Mouse (Mus musculus): ENCODE measurements around the gene Wwox. TPM values are rescaled to one million over a fixed set of nuclear protein-coding genes. Genes with fewer than 3 reads are reported as not detected.
A peak's percentile ranks its signal among the peaks of the same experiment; 100 is the strongest.

Gene Wwox
- polyA plus RNA-seq, 1 experiment from 2014 or later = 9.0 TPM

DNA sequence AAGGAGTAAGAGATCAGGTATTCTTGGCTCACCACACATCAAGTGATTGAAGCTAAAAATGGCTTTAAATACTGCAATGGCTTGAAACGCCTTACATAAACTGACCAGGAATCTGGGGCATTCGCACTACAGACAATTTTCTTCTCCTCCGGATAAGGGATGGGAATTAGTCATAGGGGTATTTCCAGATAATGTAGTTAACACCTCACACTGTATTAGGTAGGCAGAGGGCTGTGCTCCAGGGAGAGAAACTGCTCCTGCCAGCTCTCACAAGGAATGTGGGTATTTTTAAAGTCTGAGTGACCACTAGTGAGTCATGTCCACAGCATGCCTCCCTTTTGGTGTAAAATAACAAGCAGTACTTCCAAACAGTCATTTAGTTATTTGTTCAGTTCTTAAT is 894.5 kb downstream of the Wwox start:
- Histone ChIP-seq H3K9me3 (no peaks in the 10 kb centered on the region), H3K27me3 (replicated peaks) (no peaks in the 10 kb centered on the region), H3K9ac (no peak overlapping the region), H3K27ac (replicated peaks) (no peak overlapping the region), H3K4me1 (peaks cover 10% of the 10 kb centered on the region; the same call in 1 of the 2 replicates), H3K4me2 (no peak overlapping the region), H3K4me3 (no peak overlapping the region), H3K36me3 (no peaks in the 10 kb centered on the region)
- no peak for ATAC-seq (ENCODE audit: extremely low read depth, insufficient number of reproducible peaks, low FRiP score, low TSS enrichment)
- WGBS = 32% methylated on average over 3 of the region's 3 CpGs

DNA sequence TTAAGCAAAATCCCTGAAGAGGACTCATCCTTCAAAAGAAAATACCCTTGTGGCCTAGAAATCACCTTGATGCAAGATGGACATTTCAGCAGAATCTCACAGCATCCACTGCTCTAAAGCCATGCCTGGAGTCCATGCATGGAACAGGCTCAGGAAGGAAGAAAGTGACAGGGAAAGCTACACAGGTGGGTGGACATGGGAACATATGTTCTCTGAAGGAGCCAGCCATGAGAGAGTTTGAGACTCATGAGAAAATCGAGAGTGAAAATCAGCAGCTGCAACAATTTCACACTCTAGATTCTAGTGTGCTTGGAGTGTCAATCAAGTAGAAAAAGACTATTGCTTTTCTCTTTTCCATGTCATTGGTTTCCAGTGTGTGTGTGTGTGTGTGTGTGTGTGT is 896.9 kb downstream of the Wwox start:
- WGBS = 66% methylated on average over 1 of the region's 1 CpGs
- Histone ChIP-seq H3K4me2 (no peak overlapping the region), H3K9ac (no peak overlapping the region), H3K9me3 (no peaks in the 10 kb centered on the region), H3K36me3 (no peaks in the 10 kb centered on the region), H3K4me1 (peaks cover 10% of the 10 kb centered on the region; the same call in 1 of the 2 replicates), H3K27ac (replicated peaks) (no peak overlapping the region), H3K4me3 (no peak overlapping the region), H3K27me3 (replicated peaks) (no peaks in the 10 kb centered on the region)
- ATAC-seq (ENCODE audit: extremely low read depth, insufficient number of reproducible peaks, low FRiP score, low TSS enrichment) = no peak

DNA sequence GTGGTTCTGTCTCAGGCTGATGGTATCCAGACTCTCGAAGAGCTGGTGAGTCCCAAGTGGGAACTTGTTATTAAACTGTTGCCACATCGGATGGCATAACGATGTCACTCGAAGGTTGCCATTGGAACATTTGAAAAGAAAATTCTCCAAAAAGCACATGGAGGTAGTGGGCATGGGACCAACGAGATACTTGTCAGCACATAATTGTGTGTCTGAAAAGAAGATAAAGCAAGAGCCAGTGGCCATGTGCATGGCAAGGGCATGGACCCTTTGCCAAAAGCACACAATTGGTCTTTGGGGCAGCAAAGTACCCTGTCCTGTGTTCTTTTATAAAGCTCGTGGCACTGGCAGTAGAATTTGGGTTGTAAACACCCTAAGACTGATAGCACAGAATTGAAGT is 909.2 kb downstream of the Wwox start:
- 55% methylated on average over 6 of the region's 6 CpGs for WGBS
- H3K9ac ChIP-seq = no peak overlapping the region
- peaks cover 12% of the 10 kb centered on the region for H3K27me3 ChIP-seq (replicated peaks)
- no peaks in the 10 kb centered on the region for H3K9me3 ChIP-seq
- H3K4me3 ChIP-seq = no peak overlapping the region
- H3K36me3 ChIP-seq = no peaks in the 10 kb centered on the region
- no peaks in the 10 kb centered on the region for H3K4me1 ChIP-seq
- no peak for ATAC-seq (ENCODE audit: extremely low read depth, insufficient number of reproducible peaks, low FRiP score, low TSS enrichment)
- H3K4me2 ChIP-seq = no peak overlapping the region
- no peak overlapping the region for H3K27ac ChIP-seq (replicated peaks)

DNA sequence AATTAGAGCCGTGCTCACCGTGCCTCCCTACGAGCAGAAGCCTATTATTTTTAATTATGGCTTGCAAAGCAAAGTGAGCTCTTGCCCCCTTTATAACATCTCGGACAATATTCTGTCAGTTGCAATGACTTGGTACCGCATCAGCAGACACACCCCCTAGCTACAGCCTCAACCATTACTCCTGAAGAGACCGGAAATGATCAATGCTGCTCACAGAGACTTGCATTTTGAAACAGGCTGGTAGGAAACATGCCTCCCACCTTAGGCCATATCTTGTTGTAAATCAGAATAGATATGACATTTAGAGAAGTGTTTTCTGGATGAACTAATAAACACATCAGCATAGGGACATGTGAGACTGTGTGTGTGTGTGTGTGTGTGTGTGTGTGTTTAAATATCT is 911.3 kb downstream of the Wwox start:
- H3K9ac ChIP-seq = no peak overlapping the region
- no peak overlapping the region for H3K27ac ChIP-seq (replicated peaks)
- 84% methylated on average over 6 of the region's 6 CpGs for WGBS
- ATAC-seq (ENCODE audit: extremely low read depth, insufficient number of reproducible peaks, low FRiP score, low TSS enrichment) = no peak
- H3K4me3 ChIP-seq = no peak overlapping the region
- no peaks in the 10 kb centered on the region for H3K4me1 ChIP-seq
- peaks cover 12% of the 10 kb centered on the region for H3K27me3 ChIP-seq (replicated peaks)
- no peak overlapping the region for H3K4me2 ChIP-seq
- no peaks in the 10 kb centered on the region for H3K36me3 ChIP-seq
- peaks cover 11% of the 10 kb centered on the region; the same call in 1 of the 2 replicates for H3K9me3 ChIP-seq

DNA sequence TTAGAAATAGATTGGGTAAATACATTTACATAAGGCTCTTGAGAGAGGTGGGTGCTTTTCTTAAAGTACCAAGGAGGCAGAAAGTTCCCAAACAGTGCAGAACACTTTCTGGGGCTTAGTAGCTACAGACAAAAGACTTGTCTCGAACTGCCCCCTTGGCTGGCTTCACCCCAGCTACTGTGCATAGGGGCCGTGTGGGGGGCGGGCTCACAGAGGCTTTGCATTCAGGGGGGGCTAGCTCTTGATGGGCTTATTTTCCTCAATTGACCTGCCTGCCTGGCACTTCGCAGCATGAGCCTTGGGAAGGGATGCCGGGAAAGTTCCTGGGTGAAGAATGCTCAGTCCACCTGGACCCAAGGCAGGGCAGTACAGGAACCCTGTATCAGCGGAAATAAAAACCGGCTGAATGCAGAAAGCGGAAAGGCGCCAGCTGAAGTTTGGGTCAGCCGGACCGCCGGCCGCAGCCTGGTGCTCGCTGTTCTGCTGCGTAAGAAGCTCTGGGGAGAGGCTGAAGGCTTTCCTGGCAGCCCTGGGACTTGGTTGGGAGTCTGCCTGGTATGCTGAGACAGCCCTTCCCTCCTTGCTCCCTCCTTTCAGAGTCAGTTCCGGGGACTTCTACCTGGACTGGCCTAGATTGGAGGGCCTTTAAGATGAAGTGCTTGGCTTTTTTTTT is 918.3 kb downstream of the Wwox start:
- Histone ChIP-seq H3K9me3 (peaks cover 16% of the 10 kb centered on the region), H3K4me2 (peak overlapping the region; percentile 32; the same call in 1 of the 2 replicates), H3K36me3 (no peaks in the 10 kb centered on the region), H3K9ac (no peak overlapping the region), H3K4me1 (peaks cover 6% of the 10 kb centered on the region; the same call in 1 of the 2 replicates), H3K4me3 (no peak overlapping the region), H3K27ac (replicated peaks) (no peak overlapping the region), H3K27me3 (replicated peaks) (0 out of 2 replicates have a peak, but pooled peaks cover 13% of the 10 kb centered on the region)
- ATAC-seq (ENCODE audit: extremely low read depth, insufficient number of reproducible peaks, low FRiP score, low TSS enrichment) = no peak
- 51% methylated on average over 16 of the region's 16 CpGs for WGBS

DNA sequence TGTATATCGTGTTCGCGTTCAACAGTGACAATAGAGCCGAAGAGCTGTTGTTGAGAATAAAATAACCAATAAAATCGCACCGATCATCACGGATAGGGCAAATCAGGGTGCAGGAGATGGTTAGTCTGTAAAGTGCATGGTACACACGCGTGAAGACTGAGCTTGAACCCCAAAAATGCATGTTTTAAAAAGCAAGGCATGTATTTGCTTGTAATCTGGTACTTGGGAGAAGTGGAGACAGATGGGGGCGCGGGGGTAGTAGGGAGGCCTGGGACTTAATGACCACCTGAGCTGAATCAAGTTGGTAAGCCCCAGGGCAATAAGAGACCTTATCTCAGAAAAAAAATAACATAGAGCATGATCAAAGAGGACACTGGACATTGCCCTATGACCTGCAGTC is 919.0 kb downstream of the Wwox start:
- Histone ChIP-seq H3K9ac (no peak overlapping the region), H3K4me1 (peaks cover 8% of the 10 kb centered on the region; the same call in 1 of the 2 replicates), H3K4me3 (no peak overlapping the region), H3K27me3 (replicated peaks) (0 out of 2 replicates have a peak, but pooled peaks cover 13% of the 10 kb centered on the region), H3K9me3 (peaks cover 16% of the 10 kb centered on the region), H3K36me3 (no peaks in the 10 kb centered on the region), H3K27ac (replicated peaks) (no peak overlapping the region), H3K4me2 (no peak overlapping the region)
- WGBS = 86% methylated on average over 11 of the region's 11 CpGs
- ATAC-seq (ENCODE audit: extremely low read depth, insufficient number of reproducible peaks, low FRiP score, low TSS enrichment) = no peak

DNA sequence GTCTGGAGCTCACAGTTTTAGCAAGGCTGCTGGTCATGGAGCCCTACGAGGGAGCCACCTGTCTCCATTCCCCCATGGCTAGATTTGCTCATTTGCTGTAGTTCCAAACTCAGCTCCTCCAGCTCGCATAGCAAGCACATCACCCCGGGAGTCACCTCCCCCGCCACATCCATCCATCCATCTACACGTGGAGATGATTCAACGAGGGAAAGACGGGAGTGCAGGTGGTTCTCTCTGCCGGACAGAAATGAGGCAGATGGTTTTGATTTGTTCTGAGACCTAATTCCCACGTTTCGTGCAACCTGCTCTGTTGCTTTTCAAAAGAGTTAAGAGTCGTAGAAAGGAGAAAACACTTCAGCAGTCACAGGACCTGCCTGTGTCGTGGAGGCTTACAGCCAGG is 920.2 kb downstream of the Wwox start:
- ATAC-seq (ENCODE audit: extremely low read depth, insufficient number of reproducible peaks, low FRiP score, low TSS enrichment) = no peak
- H3K27ac ChIP-seq (replicated peaks) = no peak overlapping the region
- no peak overlapping the region for H3K9ac ChIP-seq
- 0 out of 2 replicates have a peak, but pooled peaks cover 13% of the 10 kb centered on the region for H3K27me3 ChIP-seq (replicated peaks)
- H3K4me3 ChIP-seq = no peak overlapping the region
- WGBS = 58% methylated on average over 12 of the region's 12 CpGs
- H3K9me3 ChIP-seq = peaks cover 7% of the 10 kb centered on the region
- H3K4me1 ChIP-seq = peaks cover 8% of the 10 kb centered on the region; the same call in 1 of the 2 replicates
- H3K36me3 ChIP-seq = no peaks in the 10 kb centered on the region
- no peak overlapping the region for H3K4me2 ChIP-seq

DNA sequence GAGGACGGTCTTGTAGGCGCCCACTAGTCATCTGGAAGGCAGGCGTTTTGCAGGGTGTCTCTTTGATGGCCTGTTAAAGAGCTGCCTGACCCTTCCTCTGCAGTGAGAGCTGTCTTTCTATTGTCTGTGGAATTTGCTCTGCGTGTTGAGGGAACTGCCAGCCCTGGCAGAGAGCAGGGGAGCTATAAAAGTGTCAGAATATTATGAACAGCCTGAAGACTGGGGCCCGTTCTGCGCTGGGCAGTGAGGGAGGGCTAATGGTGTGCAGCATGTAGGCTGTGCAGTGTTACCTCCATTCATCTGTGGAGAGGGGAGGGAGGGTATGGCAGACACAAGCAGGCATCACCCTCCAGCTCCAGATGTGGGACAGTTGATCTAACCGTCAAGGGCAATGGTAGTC is 923.1 kb downstream of the Wwox start:
- peaks cover 6% of the 10 kb centered on the region; the same call in 1 of the 2 replicates for H3K9me3 ChIP-seq
- H3K4me3 ChIP-seq = no peak overlapping the region
- H3K4me1 ChIP-seq = peaks cover 8% of the 10 kb centered on the region; the same call in 1 of the 2 replicates
- H3K36me3 ChIP-seq = no peaks in the 10 kb centered on the region
- 0 out of 2 replicates have a peak, but pooled peaks cover 13% of the 10 kb centered on the region for H3K27me3 ChIP-seq (replicated peaks)
- ATAC-seq (ENCODE audit: extremely low read depth, insufficient number of reproducible peaks, low FRiP score, low TSS enrichment) = no peak
- H3K27ac ChIP-seq (replicated peaks) = no peak overlapping the region
- no peak overlapping the region for H3K9ac ChIP-seq
- no peak overlapping the region for H3K4me2 ChIP-seq
- WGBS = 54% methylated on average over 7 of the region's 7 CpGs

DNA sequence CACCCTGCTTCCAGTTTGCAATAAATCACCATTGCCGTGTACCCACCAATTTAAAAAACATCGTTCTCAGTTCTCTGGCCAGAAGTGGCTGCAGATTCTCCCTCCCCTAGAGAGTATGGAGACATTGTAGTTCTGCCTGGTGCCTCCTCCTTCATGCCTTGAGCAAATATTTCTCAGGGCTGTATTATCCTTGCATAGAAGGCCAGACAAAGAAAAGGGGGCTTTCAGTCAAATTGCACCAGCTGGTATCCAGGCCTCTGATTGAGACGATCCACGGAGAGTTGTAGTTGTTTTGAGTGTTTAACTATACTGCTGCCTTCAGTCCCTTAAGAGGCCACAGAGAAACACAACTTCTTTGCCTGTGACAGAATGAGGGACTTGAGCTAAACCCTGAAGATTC is 935.5 kb downstream of the Wwox start:
- WGBS = 47% methylated on average over 4 of the region's 4 CpGs
- H3K4me2 ChIP-seq = peak overlapping the region; percentile 28
- H3K36me3 ChIP-seq = no peaks in the 10 kb centered on the region
- no peaks in the 10 kb centered on the region for H3K9me3 ChIP-seq
- peaks cover 35% of the 10 kb centered on the region for H3K4me1 ChIP-seq
- H3K9ac ChIP-seq = 0 out of 2 replicates have a peak overlapping the region, but pooled peaks have one; percentile 11
- H3K4me3 ChIP-seq = no peak overlapping the region
- no peaks in the 10 kb centered on the region for H3K27me3 ChIP-seq (replicated peaks)
- peak overlapping the region; percentile 61 for H3K27ac ChIP-seq (replicated peaks)
- ATAC-seq (ENCODE audit: extremely low read depth, insufficient number of reproducible peaks, low FRiP score, low TSS enrichment) = no peak

DNA sequence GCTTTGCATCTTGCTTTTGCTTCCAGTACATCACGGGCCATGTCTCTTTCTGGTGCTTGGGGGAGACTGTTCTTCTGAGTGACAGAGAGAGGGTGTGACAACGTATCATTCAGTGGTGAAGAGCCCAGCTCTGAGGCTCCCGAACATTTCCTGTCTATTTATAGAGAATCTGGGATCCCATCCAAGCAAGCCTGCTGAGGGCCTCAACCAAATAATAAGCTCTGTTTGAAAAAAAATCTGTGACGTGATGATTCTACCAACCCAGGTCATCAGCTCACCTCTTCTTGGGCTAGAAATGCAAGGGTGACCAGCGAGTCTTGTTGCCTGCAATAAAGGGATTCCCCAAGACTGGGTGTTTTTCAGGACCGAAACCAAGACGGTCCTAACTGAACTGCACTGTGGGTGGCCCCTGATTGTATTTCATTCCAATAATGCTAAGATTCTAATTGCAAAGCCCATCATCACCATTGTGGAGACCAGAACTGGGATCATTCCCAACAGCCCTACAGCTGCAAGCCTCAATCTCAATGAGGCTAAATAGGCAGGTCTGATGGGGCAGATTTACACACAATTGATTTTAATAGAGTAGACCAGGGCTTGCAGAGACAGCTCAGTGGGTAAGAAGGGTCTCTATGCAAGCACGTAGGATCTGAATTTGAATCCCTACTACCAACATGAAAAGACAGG is 936.0 kb downstream of the Wwox start:
- Histone ChIP-seq H3K9ac (0 out of 2 replicates have a peak overlapping the region, but pooled peaks have one; percentile 11), H3K4me3 (no peak overlapping the region), H3K27ac (replicated peaks) (peak overlapping the region; percentile 62), H3K36me3 (no peaks in the 10 kb centered on the region), H3K9me3 (no peaks in the 10 kb centered on the region), H3K4me2 (peak overlapping the region; percentile 28), H3K27me3 (replicated peaks) (no peaks in the 10 kb centered on the region), H3K4me1 (peaks cover 39% of the 10 kb centered on the region)
- 38% methylated on average over 8 of the region's 8 CpGs for WGBS
- no peak for ATAC-seq (ENCODE audit: extremely low read depth, insufficient number of reproducible peaks, low FRiP score, low TSS enrichment)

DNA sequence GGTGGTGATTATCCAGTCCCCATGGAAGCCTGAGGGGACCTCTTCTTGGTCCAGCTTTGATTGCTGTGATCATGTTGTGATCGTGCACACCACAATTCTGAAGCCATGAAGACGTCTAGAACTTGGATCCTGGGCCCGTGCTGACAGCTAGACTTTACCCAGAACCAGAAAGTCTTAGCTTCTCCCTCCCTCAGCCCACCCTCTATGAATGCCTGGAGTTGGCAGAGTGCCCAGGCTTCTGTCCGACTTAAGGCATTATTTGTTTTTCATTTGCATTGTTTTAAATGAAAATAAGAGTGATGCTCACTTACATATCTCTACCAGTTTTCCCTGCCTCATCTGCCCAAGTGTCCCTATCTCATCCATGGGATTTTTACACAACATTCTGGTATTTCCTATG is 937.9 kb downstream of the Wwox start:
- Histone ChIP-seq H3K4me1 (peaks cover 41% of the 10 kb centered on the region), H3K9ac (no peak overlapping the region), H3K27me3 (replicated peaks) (no peaks in the 10 kb centered on the region), H3K27ac (replicated peaks) (no peak overlapping the region), H3K4me3 (no peak overlapping the region), H3K36me3 (no peaks in the 10 kb centered on the region), H3K4me2 (no peak overlapping the region), H3K9me3 (no peaks in the 10 kb centered on the region)
- no peak for ATAC-seq (ENCODE audit: extremely low read depth, insufficient number of reproducible peaks, low FRiP score, low TSS enrichment)
- WGBS = 21% methylated on average over 4 of the region's 4 CpGs

Measured in heart, embryonic 13.5 days (tissue).